Mouse (Mus musculus): Measurements from ENCODE around the gene Slc9b1.

- TF ChIP-seq POLR2A (IDR thresholded peaks at IDR 0.05; ENCODE audit: low read depth, low read length) (no peak), CTCF (IDR thresholded peaks at IDR 0.05; ENCODE audit: extremely low read depth, insufficient read length, insufficient replicate concordance, low read depth, low read length) (no peak)
Observed at GRCm38 (mm10) chr3:135379868-135380267, 32.0 kb downstream of the Slc9b1 start.
